Mouse (Mus musculus): ENCODE measurements around the gene Fstl4. TPM values are rescaled to one million over a fixed set of nuclear protein-coding genes. Genes with fewer than 3 reads are reported as not detected.

The Fstl4 gene
- total and polyA plus RNA-seq, 3 experiments: not detected

GRCm38 (mm10) chr11:53184046-53184445 lies 419.6 kb downstream of the Fstl4 start:
- DNase-seq (ENCODE audit: low read depth, low spot score): no peak
- no peak overlapping the region for H3K4me3 ChIP-seq (ENCODE audit: control insufficient read depth in 1 of 2, insufficient read depth in 1 of 2, low read depth in 2 of 2, low read length in 2 of 2)
- no peak overlapping the region for H3K9ac ChIP-seq (ENCODE audit: control insufficient read depth, low read depth, low read length, poor library complexity, severe bottlenecking)
- H3K36me3 ChIP-seq (ENCODE audit: control insufficient read depth in 1 of 2, insufficient read depth in 2 of 2, low read length in 2 of 2): no peaks in the 10 kb centered on the region
- no peaks in the 10 kb centered on the region; a peak in 1 of 4 replicates for H3K27me3 ChIP-seq (ENCODE audit: control insufficient read depth in 1 of 2, insufficient read depth in 2 of 2, low read length in 2 of 2)
- H3K79me2 ChIP-seq (ENCODE audit: control insufficient read depth, insufficient read depth, low read length, poor library complexity): no peaks in the 10 kb centered on the region
- no peaks in the 10 kb centered on the region for H3K9me3 ChIP-seq (replicated peaks; ENCODE audit: insufficient read depth, low read length)
- TF ChIP-seq ETS1 (IDR thresholded peaks at IDR 0.05; ENCODE audit: low read depth, low read length) (no peak), TBP (IDR thresholded peaks at IDR 0.05; ENCODE audit: low read depth, low read length) (no peak), MAZ (IDR thresholded peaks at IDR 0.05; ENCODE audit: low read depth, low read length) (no peak), NRF1 (IDR thresholded peaks at IDR 0.05; ENCODE audit: insufficient read depth, low read depth, low read length, poor library complexity, severe bottlenecking) (no peak), CHD2 (IDR thresholded peaks at IDR 0.05; ENCODE audit: low read length) (no peak), MAX (IDR thresholded peaks at IDR 0.05; ENCODE audit: low read length) (no peak), JUND (IDR thresholded peaks at IDR 0.05; ENCODE audit: low read depth, low read length) (no peak), MYB (IDR thresholded peaks at IDR 0.05; ENCODE audit: low read depth, low read length) (no peak), MYC (IDR thresholded peaks at IDR 0.05; ENCODE audit: low read depth, low read length) (no peak), SMC3 (IDR thresholded peaks at IDR 0.05; ENCODE audit: low read depth, low read length) (no peak), POLR2AphosphoS5 (IDR thresholded peaks at IDR 0.05; ENCODE audit: borderline replicate concordance, low read depth, low read length) (no peak)
- 0 out of 4 replicates have a peak, but pooled peaks cover 0 to 4% of the 10 kb centered on the region in 2 experiments for H3K4me1 ChIP-seq (ENCODE audit: control insufficient read depth in 1 of 2, insufficient read depth in 2 of 2, low read length in 2 of 2)
- H3K27ac ChIP-seq (ENCODE audit: control insufficient read depth, low read depth, low read length): no peak overlapping the region

DNA sequence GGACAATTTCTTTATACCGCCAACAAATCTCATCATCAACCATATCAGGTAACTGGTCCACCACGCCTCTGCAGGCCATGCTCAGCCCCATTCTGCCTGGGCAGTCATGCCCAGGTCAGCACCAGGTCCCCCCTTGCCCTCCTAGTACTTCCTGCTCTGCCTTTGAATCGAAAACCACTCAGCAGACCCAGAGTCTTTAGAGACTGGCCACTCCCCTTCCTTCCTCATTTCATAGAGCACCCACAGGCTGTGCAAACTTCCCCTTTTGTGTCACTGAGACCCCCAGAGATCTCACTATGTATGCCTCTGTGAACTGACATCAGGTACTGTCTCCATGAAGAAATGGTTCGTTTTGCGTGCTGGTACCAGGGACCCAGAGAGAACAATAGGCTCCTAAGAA lies 420.3 kb downstream of the Fstl4 start:
- Histone ChIP-seq H3K4me1 (ENCODE audit: control insufficient read depth in 1 of 2, insufficient read depth in 2 of 2, low read length in 2 of 2) (0 out of 4 replicates have a peak, but pooled peaks cover 0 to 4% of the 10 kb centered on the region in 2 experiments), H3K27ac (ENCODE audit: control insufficient read depth, low read depth, low read length) (no peak overlapping the region), H3K4me3 (ENCODE audit: control insufficient read depth in 1 of 2, insufficient read depth in 1 of 2, low read depth in 2 of 2, low read length in 2 of 2) (no peak overlapping the region), H3K27me3 (ENCODE audit: control insufficient read depth in 1 of 2, insufficient read depth in 2 of 2, low read length in 2 of 2) (no peaks in the 10 kb centered on the region; a peak in 1 of 4 replicates), H3K9me3 (replicated peaks; ENCODE audit: insufficient read depth, low read length) (no peaks in the 10 kb centered on the region), H3K9ac (ENCODE audit: control insufficient read depth, low read depth, low read length, poor library complexity, severe bottlenecking) (no peak overlapping the region), H3K36me3 (ENCODE audit: control insufficient read depth in 1 of 2, insufficient read depth in 2 of 2, low read length in 2 of 2) (no peaks in the 10 kb centered on the region), H3K79me2 (ENCODE audit: control insufficient read depth, insufficient read depth, low read length, poor library complexity) (no peaks in the 10 kb centered on the region)
- TF ChIP-seq GATA1 (IDR thresholded peaks at IDR 0.05; ENCODE audit: low read depth, low read length): no peak
- no peak for TF ChIP-seq TAL1 (IDR thresholded peaks at IDR 0.05; ENCODE audit: low read length)
- no peak for TF ChIP-seq CHD2 (IDR thresholded peaks at IDR 0.05; ENCODE audit: low read length)
- no peak for TF ChIP-seq MAX (IDR thresholded peaks at IDR 0.05; ENCODE audit: low read length)
- TF ChIP-seq MXI1 (IDR thresholded peaks at IDR 0.05; ENCODE audit: low read depth, low read length): no peak
- TF ChIP-seq MEF2A (IDR thresholded peaks at IDR 0.05; ENCODE audit: extremely low read depth, insufficient replicate concordance, low read depth, low read length, poor library complexity, severe bottlenecking): no peak
- no peak for TF ChIP-seq SMC3 (IDR thresholded peaks at IDR 0.05; ENCODE audit: low read depth, low read length)
- no peak for TF ChIP-seq ZKSCAN1 (IDR thresholded peaks at IDR 0.05; ENCODE audit: low read depth, low read length)
- TF ChIP-seq TBP (IDR thresholded peaks at IDR 0.05; ENCODE audit: low read depth, low read length): no peak
- TF ChIP-seq CHD1 (IDR thresholded peaks at IDR 0.05; ENCODE audit: low read depth, low read length): no peak
- no peak for TF ChIP-seq KAT2A (conservative IDR thresholded peaks at IDR 0.05; ENCODE audit: low read depth, low read length)
- no peak for TF ChIP-seq USF2 (IDR thresholded peaks at IDR 0.05; ENCODE audit: borderline replicate concordance in 1 of 2, insufficient read depth in 1 of 2, low read depth in 1 of 2, low read length in 2 of 2)
- peak; percentile 55 for DNase-seq (ENCODE audit: low read depth, low spot score)

All from MEL (cell line).